Mouse (Mus musculus): ENCODE measurements around the gene Rfx2.

The Rfx2 gene

GRCm38 (mm10) chr17:56788886-56789285, 41.9 kb downstream of the Rfx2 start:
- in situ Hi-C loops (cut with MboI, MseI), result no loop called here

- in situ Hi-C loops (cut with MboI, MseI), result no loop called here
Observed at GRCm38 (mm10) chr17:56780291-56780978, 50.4 kb downstream of the Rfx2 start.

- in situ Hi-C loops (cut with MboI, MseI), result no loop called here
Observed at GRCm38 (mm10) chr17:56778779-56779362, 51.9 kb downstream of the Rfx2 start.

GRCm38 (mm10) chr17:56777568-56777967, 53.2 kb downstream of the Rfx2 start:
- in situ Hi-C loops (cut with MboI, MseI), result no loop called here

DNA sequence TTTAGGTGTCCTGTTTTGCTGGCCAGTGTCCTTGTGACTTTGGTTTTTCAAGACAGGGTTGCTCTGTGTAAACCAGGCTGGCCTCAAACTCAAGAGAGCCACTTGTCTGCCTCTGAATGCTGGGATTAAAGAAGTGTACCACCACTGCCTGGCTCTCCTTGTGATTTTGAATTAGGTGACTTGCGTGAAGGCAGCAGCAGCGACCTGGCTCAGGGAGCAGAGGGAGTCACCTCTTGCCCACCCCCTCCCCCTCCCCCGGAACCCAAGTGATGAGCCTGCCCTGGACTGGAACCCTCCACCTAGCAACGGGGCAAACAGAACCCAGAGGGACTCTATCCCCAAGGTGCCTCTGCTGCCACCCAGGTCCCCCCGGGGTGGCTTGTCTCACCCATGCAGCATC, 60.9 kb downstream of the Rfx2 start, which contains the start of gene Prr22:
Gene Prr22 (plus strand): TSS at position 301 of the 400 bp plus-strand sequence.
- in situ Hi-C loops (cut with MboI, MseI), result no loop called here

GRCm38 (mm10) chr17:56768941-56769340, 61.9 kb downstream of the Rfx2 start:
- in situ Hi-C loops (cut with MboI, MseI), result no loop called here

DNA sequence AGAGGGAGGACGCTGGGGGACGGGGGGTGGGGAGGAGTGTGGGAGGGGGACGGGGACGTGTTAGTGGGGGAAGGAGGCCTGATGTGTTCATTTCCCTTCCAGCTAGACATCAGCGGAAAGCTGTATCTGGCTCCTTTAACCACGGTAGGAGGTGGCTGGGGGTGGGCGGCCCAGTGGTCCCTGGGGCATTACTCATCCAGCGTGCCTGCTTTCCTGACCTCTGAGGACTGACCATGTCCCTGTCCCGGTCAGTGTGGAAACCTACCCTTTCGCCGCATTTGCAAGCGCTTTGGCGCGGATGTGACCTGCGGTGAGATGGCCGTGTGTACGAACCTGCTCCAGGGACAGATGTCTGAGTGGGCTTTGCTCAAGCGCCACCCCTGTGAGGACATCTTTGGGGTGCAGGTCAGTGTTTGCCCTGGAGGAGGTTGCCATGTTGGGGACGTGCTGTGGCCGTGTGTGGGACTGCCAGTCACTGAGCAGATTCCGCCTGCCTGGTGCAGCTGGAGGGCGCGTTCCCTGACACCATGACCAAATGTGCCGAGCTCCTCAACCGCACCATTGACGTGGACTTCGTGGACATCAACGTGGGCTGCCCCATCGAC, 63.2 kb downstream of the Rfx2 start:
- in situ Hi-C loops (cut with MboI, MseI), result no loop called here

DNA sequence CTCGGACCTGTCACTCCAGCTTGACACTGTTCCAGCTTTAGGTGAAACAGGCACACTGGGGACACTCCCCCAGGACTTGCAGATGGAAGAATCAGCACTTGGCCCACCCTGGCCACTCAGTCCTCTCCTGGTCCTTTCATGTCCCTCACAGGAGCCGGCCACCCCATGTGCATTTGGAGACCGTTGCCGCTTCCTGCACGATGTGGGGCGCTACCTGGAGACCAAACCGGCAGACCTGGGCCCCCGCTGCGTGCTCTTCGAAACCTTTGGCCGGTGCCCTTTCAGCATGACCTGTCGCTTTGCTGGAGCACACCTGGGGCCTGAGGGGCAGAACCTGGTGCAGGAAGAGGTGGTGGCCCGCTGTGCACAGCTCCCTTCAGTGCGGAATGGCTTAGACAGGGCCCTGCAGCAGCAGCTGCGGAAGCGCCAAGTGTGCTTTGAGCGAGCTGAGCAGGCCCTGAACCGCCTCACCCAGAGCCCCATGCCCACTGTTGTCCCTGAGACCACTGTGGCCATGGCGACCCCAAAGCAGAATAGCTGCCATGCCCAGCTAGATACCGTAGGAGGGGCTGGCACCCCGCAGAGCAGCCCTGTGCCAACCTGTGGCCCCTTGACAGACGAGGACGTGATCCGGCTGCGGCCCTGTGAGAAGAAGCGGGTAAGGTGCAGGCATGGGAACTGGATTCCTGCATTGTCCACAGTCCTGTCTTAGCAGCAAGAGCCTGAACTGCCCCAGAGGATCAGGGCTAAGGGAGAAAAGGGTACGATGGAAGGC, 64.0 kb downstream of the Rfx2 start:
- in situ Hi-C loops (cut with MboI, MseI), result no loop called here

DNA sequence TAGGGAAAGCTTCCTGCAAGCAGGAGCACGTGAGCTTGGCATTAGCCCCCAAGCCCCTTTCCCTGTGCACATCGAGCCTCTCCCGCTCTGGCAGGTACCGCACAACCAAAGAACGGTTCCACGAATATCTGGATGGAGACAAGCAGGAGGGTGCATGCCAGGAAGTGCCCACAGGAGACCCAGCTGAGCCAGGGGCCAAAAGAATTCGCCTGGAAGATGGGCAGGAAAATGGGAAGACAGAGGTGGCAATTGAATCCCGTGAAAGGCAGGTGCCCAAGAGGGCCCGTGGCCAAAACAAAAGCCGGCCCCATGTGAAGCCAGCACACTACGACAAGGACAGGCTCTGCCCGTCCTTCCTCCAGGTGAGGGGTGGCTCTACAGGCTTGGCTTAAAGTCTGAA, 65.4 kb downstream of the Rfx2 start:
- in situ Hi-C loops (cut with MboI, MseI), result no loop called here

DNA sequence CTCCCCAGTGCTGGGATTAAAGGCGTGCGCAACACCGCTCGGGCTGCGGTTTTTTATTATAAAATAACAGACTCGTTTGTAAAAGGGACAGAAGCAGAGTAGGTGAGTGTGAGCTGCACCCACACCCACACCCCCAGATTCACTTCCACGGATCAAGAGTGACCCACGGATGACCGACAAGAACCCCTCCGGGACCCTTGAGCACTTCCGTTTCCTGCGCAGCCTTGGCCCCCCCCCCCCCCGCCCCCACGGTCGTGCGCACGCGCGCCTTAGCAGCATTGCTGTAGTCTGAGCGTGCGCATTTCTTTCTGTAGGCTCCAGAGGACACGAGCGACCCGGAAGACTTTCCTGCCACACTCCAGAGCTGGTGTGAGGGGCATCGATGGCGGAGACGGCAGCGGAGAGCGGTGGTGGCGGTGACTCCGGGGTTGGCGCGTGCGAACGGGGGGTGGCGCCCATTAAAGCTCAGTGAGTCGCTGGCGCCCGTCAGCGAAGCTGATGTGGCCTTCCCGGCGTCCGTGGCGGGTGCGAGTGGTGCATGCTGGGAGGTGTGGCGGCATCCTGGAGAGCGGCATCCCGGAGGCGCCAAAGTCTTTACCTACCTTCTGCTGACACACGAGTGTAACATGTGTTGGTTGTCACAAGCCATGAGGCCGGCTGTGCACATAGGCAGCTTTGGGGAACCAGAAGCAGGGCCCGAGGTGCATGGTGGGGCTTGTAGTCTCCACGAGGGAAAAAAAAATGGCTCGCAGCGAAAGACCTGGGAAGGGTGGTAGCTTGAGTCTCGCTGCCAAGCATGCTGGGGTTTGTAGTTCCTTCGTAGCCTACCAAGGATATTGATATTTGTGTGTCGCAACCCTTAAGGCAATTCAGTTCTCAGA, 66.1 kb downstream of the Rfx2 start, which contains the start of gene Dus3l:
Gene Dus3l (plus strand): TSS at position 284 of the 881 bp plus-strand sequence.
- in situ Hi-C loops (cut with MboI, MseI), result no loop called here

DNA sequence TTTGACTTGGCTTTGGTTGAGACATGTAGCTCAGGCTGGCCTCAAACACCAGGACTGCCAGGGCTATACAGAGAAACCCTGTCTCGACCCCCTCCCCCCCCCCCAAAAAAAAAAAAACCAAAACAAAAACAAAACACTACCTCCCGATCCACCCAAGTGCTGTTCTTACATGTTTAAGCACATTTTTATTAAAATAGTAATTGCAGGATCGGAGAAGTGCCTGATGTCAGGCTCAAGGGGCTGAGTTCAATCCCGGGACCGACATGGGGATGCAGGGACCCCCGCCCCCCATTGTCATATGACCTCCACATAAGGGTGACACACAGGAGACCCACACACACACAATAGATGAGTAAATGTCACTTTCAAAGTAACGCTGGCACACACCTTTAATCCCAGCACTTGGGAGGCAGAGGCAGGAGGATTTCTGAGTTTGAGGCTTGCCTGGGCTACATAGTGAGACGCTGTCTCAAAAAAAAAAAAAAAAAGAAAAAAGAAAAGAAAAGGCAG, 67.0 kb downstream of the Rfx2 start:
- in situ Hi-C loops (cut with MboI, MseI), result no loop called here

DNA sequence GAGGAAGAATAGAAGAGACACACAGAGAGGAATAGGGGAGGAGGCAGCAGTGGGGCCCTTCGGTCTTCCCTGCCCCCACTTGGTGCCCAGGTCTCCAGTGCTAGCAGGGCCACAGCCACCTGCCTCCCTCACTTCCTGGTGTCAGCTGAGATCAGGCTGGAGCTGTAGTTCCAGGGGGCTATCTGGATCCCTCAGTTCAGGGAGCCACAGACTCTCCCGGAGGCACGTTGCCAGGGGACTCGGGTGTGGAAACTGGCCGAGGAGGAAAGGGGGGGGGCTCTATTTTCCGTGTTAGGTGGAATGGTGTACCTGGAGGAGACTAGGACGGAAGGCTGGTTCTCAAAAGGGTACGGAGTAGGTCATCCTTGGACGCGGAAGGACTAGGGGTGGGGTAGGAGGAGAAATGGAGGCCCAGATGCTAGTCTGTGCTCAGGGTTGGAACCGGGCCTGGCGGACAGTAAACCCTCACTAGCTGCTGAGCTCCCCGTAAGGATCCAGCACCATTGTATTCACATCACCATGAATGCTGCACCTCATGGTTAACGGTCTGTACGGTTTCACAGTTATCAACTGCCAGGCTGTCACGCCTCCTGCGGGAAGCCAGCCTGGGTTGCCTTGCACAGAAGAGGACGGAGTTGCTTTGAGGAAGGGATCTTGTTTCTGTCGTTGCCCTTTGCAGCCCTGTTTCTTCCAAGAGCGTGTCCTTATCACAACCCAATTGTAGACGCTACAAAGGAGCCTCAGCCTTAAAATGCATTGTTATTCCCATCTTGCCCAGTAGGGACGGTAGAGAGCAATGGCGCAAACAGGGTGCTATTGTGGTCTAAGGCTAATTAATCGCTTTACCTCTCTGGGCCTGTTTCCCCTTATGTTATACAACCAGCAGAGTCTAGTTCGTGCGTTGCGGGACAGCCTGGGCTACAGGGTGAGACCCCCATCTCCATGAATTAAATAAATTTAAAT, 67.8 kb downstream of the Rfx2 start:
- in situ Hi-C loops (cut with MboI, MseI), result no loop called here

DNA sequence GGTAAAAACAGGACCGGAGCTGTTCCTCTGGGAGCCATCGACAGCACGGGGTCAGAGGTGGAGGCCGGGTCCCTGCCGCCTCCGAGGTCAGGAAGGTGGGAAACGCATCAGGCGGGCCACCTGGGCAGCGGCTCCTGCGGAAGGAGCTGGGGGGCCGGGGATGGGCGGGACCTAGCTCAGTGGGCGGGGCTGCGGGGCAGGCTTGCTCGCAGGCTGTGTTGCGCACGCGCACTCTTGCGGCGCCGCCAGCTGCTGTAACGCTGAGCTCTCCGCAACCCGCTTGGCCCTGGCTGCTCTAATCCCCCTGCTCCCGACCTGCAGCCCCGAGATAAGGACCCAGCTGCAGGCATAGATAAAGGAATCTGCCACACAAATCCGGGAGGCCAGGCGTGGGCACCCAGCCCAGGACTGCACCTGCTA, 68.8 kb downstream of the Rfx2 start:
- in situ Hi-C loops (cut with MboI, MseI), result no loop called here

- in situ Hi-C loops (cut with MboI, MseI), result no loop called here
Observed at GRCm38 (mm10) chr17:56761077-56761476, 69.7 kb downstream of the Rfx2 start.

GRCm38 (mm10) chr17:56759261-56759660, 71.6 kb downstream of the Rfx2 start:
- in situ Hi-C loops (cut with MboI, MseI), result no loop called here

DNA sequence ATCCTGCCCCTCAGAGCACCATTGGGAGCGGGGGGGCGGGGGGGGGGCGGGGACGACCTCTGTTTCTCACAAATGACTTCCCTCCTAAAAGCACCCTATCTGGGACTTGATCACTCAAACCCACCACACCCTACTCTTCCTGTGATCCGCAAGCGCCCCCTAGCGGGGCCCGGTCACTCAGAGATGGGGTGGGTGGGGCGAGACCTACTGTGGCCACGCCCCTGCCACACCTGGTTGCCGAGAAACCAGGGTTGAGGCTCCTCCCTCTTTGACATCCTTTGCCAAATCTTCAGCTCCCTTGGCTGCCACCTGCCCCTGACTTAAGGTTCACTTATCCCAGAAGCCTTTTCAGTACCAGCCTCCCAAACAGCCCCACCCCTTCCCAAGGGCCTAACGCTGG, 72.7 kb downstream of the Rfx2 start:
- in situ Hi-C loops (cut with MboI, MseI), result no loop called here

- in situ Hi-C loops (cut with MboI, MseI), result no loop called here
Observed at GRCm38 (mm10) chr17:56757416-56758123, 73.2 kb downstream of the Rfx2 start, which contains the start of gene Nrtn. Nrtn (minus strand) TSS chr17:56757530.

GRCm38 (mm10) chr17:56756703-56757399, 74.0 kb downstream of the Rfx2 start:
- in situ Hi-C loops (cut with MboI, MseI), result no loop called here
